Mouse (Mus musculus): ENCODE data around the gene Csf2ra. TPM values are rescaled to one million over a fixed set of nuclear protein-coding genes. Genes with fewer than 3 reads are reported as not detected.
"Not testable (repeated sequence)": the region's sequence is repeated elsewhere in the genome, so short reads cannot be mapped to it uniquely, and the experiment has no call there.

Csf2ra gene
- total RNA-seq, 2 experiments from 2014 or later = 16.6 to 27.9 TPM

DNA sequence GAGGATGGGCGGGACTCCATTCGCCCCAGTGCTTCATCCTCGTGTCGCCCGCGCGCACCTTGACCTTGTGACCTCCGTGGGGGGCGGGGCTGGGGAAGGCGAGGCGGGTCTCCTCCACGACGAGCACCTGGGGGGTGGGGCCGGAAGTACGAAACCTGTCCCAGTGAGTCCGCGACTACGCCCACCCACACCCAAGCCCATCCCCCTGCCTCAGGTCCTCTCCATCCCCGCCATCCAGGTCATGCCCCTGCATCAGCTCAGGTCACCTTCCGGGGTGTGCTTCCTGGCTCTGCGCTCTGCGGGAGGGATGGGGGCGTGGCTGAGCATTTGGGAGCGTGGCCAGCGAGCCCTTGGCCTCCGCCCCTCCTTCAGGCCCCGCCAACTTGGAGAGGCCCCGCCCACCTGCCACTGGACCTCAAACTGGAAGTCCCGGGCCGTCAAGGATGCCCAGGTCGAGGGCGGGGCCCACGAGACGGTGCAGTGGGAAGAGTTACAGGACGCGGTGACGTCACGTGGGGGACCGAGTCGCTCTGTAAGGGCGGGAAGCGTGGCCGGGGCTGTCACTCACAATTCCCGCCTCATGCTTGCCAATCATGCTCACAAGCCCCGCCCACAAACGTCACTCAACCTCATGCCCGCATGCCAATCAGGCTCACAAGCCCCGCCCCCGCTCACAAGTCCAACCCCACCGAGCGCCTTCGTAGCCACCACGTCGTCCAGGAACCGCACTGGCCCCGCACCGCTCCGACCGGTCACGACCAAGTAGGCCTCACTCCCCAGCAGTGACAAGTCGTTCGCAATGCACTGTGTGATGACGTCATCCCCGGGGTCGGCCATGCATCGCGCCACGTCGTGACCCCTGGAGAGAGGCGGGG is 2.5 kb downstream of the Csf2ra start:
- ATAC-seq (replicated peaks; ENCODE audit: low FRiP score, low TSS enrichment, poor library complexity, severe bottlenecking) = peak; percentile 46

- no peak for ATAC-seq (replicated peaks; ENCODE audit: low FRiP score, low TSS enrichment, poor library complexity, severe bottlenecking)
Measured at GRCm38 (mm10) chr19:61224678-61225525, 3.3 kb downstream of the Csf2ra start.

DNA sequence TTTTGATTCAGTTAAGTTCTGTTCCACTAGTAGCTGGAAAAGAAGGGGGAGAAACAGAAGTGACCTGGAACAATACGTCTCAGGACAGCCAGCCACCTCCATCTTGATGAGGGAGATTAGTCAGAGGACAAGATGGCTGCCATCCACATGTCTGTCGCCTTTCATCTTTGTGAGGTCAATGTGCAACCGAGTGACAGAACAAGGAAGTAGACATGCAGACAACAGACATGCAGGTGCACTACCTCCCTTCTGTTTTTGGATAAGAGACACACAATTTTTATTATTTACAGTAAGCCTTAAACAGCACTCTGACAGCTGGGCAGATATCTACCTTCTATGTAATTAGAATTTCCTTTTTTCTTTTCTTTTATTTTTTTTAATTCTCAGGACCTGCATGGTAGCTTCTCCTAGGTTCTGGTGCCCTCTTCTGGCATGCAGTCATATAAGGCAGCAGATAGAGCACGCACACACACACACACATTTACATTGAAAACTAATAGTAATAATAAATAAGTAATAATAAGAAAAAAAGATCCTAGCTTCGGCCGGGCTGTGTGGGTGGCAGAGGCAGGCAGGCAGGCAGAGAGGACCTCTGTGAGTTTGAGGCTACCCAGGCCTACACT is 4.4 kb downstream of the Csf2ra start:
- ATAC-seq (replicated peaks; ENCODE audit: low FRiP score, low TSS enrichment, poor library complexity, severe bottlenecking) = no peak

DNA sequence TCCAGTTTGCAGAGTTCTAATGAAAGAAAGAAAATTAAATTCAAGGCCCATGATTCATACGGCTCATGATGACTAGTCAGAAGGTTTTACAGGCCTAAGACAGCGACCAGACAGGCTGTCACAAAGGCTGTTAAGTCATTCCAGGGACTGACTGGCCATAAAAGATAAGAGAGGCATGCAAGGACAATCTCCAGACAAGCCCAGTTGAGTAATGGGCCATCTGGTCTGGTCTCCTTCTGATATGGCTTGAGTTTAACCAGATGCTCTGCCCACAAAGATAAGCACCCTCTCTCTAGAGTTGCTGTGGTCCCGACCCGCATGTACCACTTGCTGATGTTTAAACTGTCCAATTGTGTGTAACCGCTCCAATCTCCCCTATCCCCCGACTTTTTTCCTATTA is 20.7 kb downstream of the Csf2ra start:
- peak; percentile 59 for ATAC-seq (replicated peaks; ENCODE audit: low FRiP score, low TSS enrichment, poor library complexity, severe bottlenecking)

GRCm38 (mm10) chr19:61199836-61200235 is 28.4 kb downstream of the Csf2ra start:
- no peak for ATAC-seq (replicated peaks; ENCODE audit: low FRiP score, low TSS enrichment, poor library complexity, severe bottlenecking)

DNA sequence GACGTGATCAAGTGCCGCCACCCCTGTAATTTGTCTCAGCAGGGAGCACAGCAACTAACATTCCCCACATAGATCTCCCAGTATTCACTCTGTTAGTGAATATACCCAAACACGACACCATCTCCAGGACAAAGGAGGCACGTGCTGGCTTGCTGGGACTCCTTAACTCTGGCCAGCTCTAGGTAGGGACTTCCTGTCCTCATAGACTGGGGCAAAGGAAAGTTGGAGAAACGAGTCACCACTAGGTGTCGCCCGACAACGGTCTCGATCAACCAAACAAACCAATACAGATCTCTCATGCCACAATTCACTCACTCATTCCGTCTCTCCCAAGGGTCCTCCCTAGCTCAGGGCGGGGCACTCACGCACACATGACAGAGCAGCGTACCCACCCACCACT is 28.9 kb downstream of the Csf2ra start:
- ATAC-seq (replicated peaks; ENCODE audit: low FRiP score, low TSS enrichment, poor library complexity, severe bottlenecking) = no peak

GRCm38 (mm10) chr19:61183590-61183989 is 44.6 kb downstream of the Csf2ra start, which contains the start of gene Gm6020:
TSS of gene Gm6020 (plus strand) at chr19:61183890.
- not testable (repeated sequence) for ATAC-seq (replicated peaks; ENCODE audit: low FRiP score, low TSS enrichment, poor library complexity, severe bottlenecking)

DNA sequence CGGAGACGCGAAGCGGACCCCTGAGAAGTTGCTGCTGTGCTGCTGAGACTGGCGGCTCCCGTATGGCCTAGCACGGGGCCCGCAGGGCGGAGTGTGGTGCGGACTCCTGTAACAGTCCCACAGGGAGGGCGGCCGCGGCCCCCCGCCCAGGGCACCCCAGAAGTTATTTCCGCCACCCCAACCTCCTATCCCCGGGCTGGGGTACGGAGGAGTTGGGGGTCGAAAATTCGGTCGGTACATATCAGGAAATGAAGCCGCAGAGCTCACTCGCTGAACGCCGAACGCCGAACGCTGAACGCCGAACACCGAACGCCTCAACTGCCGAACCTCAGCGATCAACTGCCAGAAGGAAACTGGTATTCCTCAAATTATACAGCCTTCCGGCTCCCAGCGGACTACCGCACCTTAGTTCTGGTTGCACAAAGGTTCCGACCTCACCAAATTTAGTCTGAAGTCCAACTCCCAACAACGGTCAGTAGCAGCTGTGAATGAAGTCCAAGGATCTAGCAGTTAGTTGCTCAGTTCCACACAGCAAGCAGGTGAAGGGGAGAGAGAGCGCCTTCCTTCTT is 52.4 kb downstream of the Csf2ra start, which contains the start of gene Gm7102:
Gene Gm7102 (minus strand): TSS at position 554 of the 569 bp plus-strand sequence.
- ATAC-seq (replicated peaks; ENCODE audit: low FRiP score, low TSS enrichment, poor library complexity, severe bottlenecking) = peak; percentile 50

Other genes with a start within 250 kb of the Csf2ra start
- 34.4 and 40.7 TPM in 2 replicates for gene Zfp950, start 87.6 kb downstream of the Csf2ra start, total RNA-seq (2014; fragmentation: Nextera tagmentation)
- 27.7 and 48.3 TPM in 2 replicates for gene Zfp950, start 87.6 kb downstream of the Csf2ra start, total RNA-seq (2017)
- gene Gm7102, start 52.1 kb downstream of the Csf2ra start, total RNA-seq (2014; fragmentation: Nextera tagmentation) = 1.1 TPM in 1 of 2 replicates, not detected in the other
- gene Gm7102, start 52.1 kb downstream of the Csf2ra start, total RNA-seq (2017) = not detected in 2 replicates
- gene Gm6020, start 44.5 kb downstream of the Csf2ra start, total RNA-seq (2014; fragmentation: Nextera tagmentation) = not detected in 2 replicates
- gene Gm6020, start 44.5 kb downstream of the Csf2ra start, total RNA-seq (2017) = not detected in 2 replicates
- gene Gm21060, start 68.6 kb upstream of the Csf2ra start, total RNA-seq (2014; fragmentation: Nextera tagmentation) = not detected in 2 replicates
- not detected in 2 replicates for gene Gm21060, start 68.6 kb upstream of the Csf2ra start, total RNA-seq (2017)